Mouse (Mus musculus): ENCODE results near the gene Nipsnap3b. TPM values are rescaled to one million over a fixed set of nuclear protein-coding genes. Genes with fewer than 3 reads are reported as not detected.
A peak's percentile ranks its signal among the peaks of the same experiment; 100 is the strongest.

Nipsnap3b gene
- polyA plus RNA-seq (2011; ENCODE audit: insufficient read depth, insufficient read length, low replicate concordance, missing spikeins), result 11.8 and 18.3 TPM in 2 replicates

- WGBS, result under 1% methylated on average over 63 of the region's 63 CpGs
These were observed at the start of gene Nipsnap3b for GRCm38 (mm10) chr4:53011732-53012361. Gene Nipsnap3b (plus strand): TSS chr4:53011880.

GRCm38 (mm10) chr4:52964247-52964646 lies 47.4 kb upstream of the Nipsnap3b start, which contains the start of gene Olfr270:
Gene Olfr270 (plus strand): TSS chr4:52964547.
- TF ChIP-seq POLR2A (IDR thresholded peaks at IDR 0.05; ENCODE audit: borderline replicate concordance, control insufficient read depth, low read depth, low read length), result no peak
- no peak for TF ChIP-seq CTCF (IDR thresholded peaks at IDR 0.05; ENCODE audit: control insufficient read depth, insufficient read depth, low read length)
- no peak within 1 kb of the TSS for H3K27ac ChIP-seq (ENCODE audit: control insufficient read depth, insufficient read depth, low read depth, low read length, poor library complexity)
- no peak within 1 kb of the TSS for H3K4me3 ChIP-seq (replicated peaks; ENCODE audit: control insufficient read depth, low read depth, low read length)
- H3K4me1 ChIP-seq (ENCODE audit: control insufficient read depth, insufficient read depth, low read length), result no peaks in the 10 kb centered on the region

More at GRCm38 (mm10) chr4:53011732-53012361, at the start of gene Nipsnap3b:
- no peaks in the 10 kb centered on the region for H3K4me1 ChIP-seq (ENCODE audit: control insufficient read depth, insufficient read depth, low read length)
- peak within 1 kb of the TSS; percentile 82 for H3K27ac ChIP-seq (ENCODE audit: control insufficient read depth, insufficient read depth, low read depth, low read length, poor library complexity)
- TF ChIP-seq CTCF (IDR thresholded peaks at IDR 0.05; ENCODE audit: control insufficient read depth, insufficient read depth, low read length) (no peak), POLR2A (IDR thresholded peaks at IDR 0.05; ENCODE audit: borderline replicate concordance, control insufficient read depth, low read depth, low read length) (peak; percentile 65; the same call in 1 of the 2 replicates)
- H3K4me3 ChIP-seq (replicated peaks; ENCODE audit: control insufficient read depth, low read depth, low read length), result peak within 1 kb of the TSS; percentile 90

GRCm38 (mm10) chr4:52985216-52985615 lies 26.5 kb upstream of the Nipsnap3b start:
- no peak overlapping the region for H3K27ac ChIP-seq (ENCODE audit: control insufficient read depth, insufficient read depth, low read depth, low read length, poor library complexity)
- no peaks in the 10 kb centered on the region for H3K4me1 ChIP-seq (ENCODE audit: control insufficient read depth, insufficient read depth, low read length)
- WGBS, result 64% methylated on average over 2 of the region's 2 CpGs
- no peak overlapping the region for H3K4me3 ChIP-seq (replicated peaks; ENCODE audit: control insufficient read depth, low read depth, low read length)
- TF ChIP-seq POLR2A (IDR thresholded peaks at IDR 0.05; ENCODE audit: borderline replicate concordance, control insufficient read depth, low read depth, low read length), result no peak
- TF ChIP-seq CTCF (IDR thresholded peaks at IDR 0.05; ENCODE audit: control insufficient read depth, insufficient read depth, low read length), result no peak

GRCm38 (mm10) chr4:52986266-52986665 lies 25.4 kb upstream of the Nipsnap3b start:
- 74% methylated on average over 2 of the region's 2 CpGs for WGBS
- TF ChIP-seq CTCF (IDR thresholded peaks at IDR 0.05; ENCODE audit: control insufficient read depth, insufficient read depth, low read length) (no peak), POLR2A (IDR thresholded peaks at IDR 0.05; ENCODE audit: borderline replicate concordance, control insufficient read depth, low read depth, low read length) (no peak)
- H3K4me3 ChIP-seq (replicated peaks; ENCODE audit: control insufficient read depth, low read depth, low read length), result no peak overlapping the region
- H3K4me1 ChIP-seq (ENCODE audit: control insufficient read depth, insufficient read depth, low read length), result no peaks in the 10 kb centered on the region
- H3K27ac ChIP-seq (ENCODE audit: control insufficient read depth, insufficient read depth, low read depth, low read length, poor library complexity), result no peak overlapping the region

GRCm38 (mm10) chr4:52989248-52989647 lies 22.4 kb upstream of the Nipsnap3b start, which contains the start of gene Nipsnap3a:
Gene Nipsnap3a (plus strand): TSS chr4:52989272.
- WGBS, result 48% methylated on average over 12 of the region's 12 CpGs

GRCm38 (mm10) chr4:52999449-52999848 lies 12.2 kb upstream of the Nipsnap3b start:
- Histone ChIP-seq H3K4me3 (replicated peaks; ENCODE audit: control insufficient read depth, low read depth, low read length) (no peak overlapping the region), H3K4me1 (ENCODE audit: control insufficient read depth, insufficient read depth, low read length) (peaks cover 2% of the 10 kb centered on the region; the same call in 1 of the 2 replicates), H3K27ac (ENCODE audit: control insufficient read depth, insufficient read depth, low read depth, low read length, poor library complexity) (no peak overlapping the region)
- 88% methylated on average over 6 of the region's 6 CpGs for WGBS
- TF ChIP-seq POLR2A (IDR thresholded peaks at IDR 0.05; ENCODE audit: borderline replicate concordance, control insufficient read depth, low read depth, low read length) (no peak), CTCF (IDR thresholded peaks at IDR 0.05; ENCODE audit: control insufficient read depth, insufficient read depth, low read length) (no peak)

More at GRCm38 (mm10) chr4:52989248-52989647, 22.4 kb upstream of the Nipsnap3b start, which contains the start of gene Nipsnap3a:
- Histone ChIP-seq H3K4me3 (replicated peaks; ENCODE audit: control insufficient read depth, low read depth, low read length) (no peak within 1 kb of the TSS), H3K27ac (ENCODE audit: control insufficient read depth, insufficient read depth, low read depth, low read length, poor library complexity) (no peak within 1 kb of the TSS), H3K4me1 (ENCODE audit: control insufficient read depth, insufficient read depth, low read length) (no peaks in the 10 kb centered on the region)
- no peak for TF ChIP-seq CTCF (IDR thresholded peaks at IDR 0.05; ENCODE audit: control insufficient read depth, insufficient read depth, low read length)
- no peak for TF ChIP-seq POLR2A (IDR thresholded peaks at IDR 0.05; ENCODE audit: borderline replicate concordance, control insufficient read depth, low read depth, low read length)

- H3K4me1 ChIP-seq (ENCODE audit: control insufficient read depth, insufficient read depth, low read length), result peaks cover 2% of the 10 kb centered on the region; the same call in 1 of the 2 replicates
- no peak for TF ChIP-seq CTCF (IDR thresholded peaks at IDR 0.05; ENCODE audit: control insufficient read depth, insufficient read depth, low read length)
- TF ChIP-seq POLR2A (IDR thresholded peaks at IDR 0.05; ENCODE audit: borderline replicate concordance, control insufficient read depth, low read depth, low read length), result no peak
- H3K27ac ChIP-seq (ENCODE audit: control insufficient read depth, insufficient read depth, low read depth, low read length, poor library complexity), result no peak overlapping the region
- H3K4me3 ChIP-seq (replicated peaks; ENCODE audit: control insufficient read depth, low read depth, low read length), result no peak overlapping the region
- 14% methylated on average over 8 of the region's 8 CpGs for WGBS
These were observed 11.5 kb upstream of the Nipsnap3b start for GRCm38 (mm10) chr4:53000154-53000553.

GRCm38 (mm10) chr4:53009183-53009582 lies 2.5 kb upstream of the Nipsnap3b start:
- 72% methylated on average over 4 of the region's 4 CpGs for WGBS
- no peaks in the 10 kb centered on the region for H3K4me1 ChIP-seq (ENCODE audit: control insufficient read depth, insufficient read depth, low read length)
- TF ChIP-seq CTCF (IDR thresholded peaks at IDR 0.05; ENCODE audit: control insufficient read depth, insufficient read depth, low read length), result no peak
- TF ChIP-seq POLR2A (IDR thresholded peaks at IDR 0.05; ENCODE audit: borderline replicate concordance, control insufficient read depth, low read depth, low read length), result no peak
- H3K4me3 ChIP-seq (replicated peaks; ENCODE audit: control insufficient read depth, low read depth, low read length), result no peak overlapping the region
- H3K27ac ChIP-seq (ENCODE audit: control insufficient read depth, insufficient read depth, low read depth, low read length, poor library complexity), result no peak overlapping the region
